Mouse (Mus musculus): ENCODE data around the gene Hif3a.

Gene Hif3a

GRCm38 (mm10) chr7:17024814-17025504 is 37.3 kb downstream of the Hif3a start:
- no peak for DNase-seq (ENCODE audit: low spot score)

DNA sequence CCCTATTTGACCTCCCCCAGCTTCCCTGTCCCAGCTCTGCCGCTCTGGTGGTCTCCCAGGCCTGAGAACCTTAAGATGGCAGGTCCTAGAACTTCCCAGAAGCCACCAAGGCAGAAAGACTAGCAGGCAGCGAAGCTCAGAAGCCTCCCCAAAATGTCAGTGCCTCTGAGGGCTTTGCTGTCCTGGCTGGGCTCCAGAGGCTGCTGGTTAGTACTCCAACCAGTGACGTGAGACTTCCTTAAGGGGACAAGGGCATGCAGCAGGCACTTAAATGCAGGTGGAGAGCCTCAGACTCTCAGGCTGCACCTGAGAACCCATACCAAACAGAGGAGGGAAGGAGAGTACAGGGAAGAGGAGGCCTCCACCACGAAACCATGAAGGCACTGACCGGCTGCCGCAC is 38.1 kb downstream of the Hif3a start:
- no peak for DNase-seq (ENCODE audit: low spot score)

DNA sequence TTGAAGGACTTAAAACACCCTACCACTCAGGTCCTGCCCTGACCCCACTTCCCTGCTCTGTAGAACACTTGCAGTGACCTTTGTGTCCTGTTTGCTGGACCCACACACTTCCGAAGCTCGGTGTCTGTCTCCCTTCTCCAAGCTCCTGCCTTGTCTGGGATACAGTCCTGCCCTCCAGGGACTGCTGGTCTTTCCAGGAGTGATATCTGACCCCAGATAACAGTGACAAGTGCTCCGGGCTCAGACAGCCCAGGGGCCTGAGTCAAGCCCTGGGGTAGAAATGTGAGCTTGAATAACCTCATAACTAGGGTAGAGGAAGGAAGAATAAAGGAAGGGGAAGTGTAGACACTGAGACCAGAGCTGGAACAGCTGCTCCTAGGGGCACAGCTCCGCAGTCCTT is 38.5 kb downstream of the Hif3a start:
- no peak for DNase-seq (ENCODE audit: low spot score)

- DNase-seq (ENCODE audit: low spot score), result no peak
Measured at GRCm38 (mm10) chr7:17022176-17022575, 40.1 kb downstream of the Hif3a start.

DNA sequence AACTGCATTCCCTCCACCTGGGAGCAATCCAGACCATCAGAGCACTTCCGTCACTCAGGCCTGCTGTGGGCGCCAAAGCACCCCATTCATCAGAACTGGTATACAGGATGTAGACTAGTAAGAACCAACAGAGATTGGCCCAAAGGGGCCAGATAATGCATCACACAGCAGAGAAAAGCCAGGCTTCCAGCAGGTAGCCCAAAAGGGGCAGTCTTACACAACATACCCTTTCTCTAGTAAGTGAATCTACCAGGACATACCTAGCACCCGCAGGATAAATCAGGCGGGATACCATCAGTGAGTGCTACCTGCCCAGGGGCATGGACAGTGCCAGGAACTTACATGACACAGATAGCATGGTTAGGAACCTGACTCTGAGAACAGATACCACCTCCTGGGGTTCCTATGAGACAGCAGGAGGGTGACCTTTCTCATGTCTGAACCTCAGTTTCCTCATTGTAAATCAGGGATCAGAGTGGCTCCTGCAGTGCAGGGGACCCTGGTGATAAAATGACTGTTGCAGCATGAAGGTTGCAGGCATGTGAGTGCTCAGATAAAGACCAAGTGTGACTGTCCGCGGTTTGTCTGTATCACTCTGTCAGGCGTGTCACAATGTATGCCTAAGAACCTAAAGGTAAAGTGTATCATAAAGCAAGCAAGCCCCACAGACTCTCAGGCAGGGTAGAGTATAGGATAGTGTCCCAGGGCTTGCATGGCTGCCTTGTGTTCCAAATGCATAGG is 42.6 kb downstream of the Hif3a start:
- DNase-seq (ENCODE audit: low spot score), result no peak

DNA sequence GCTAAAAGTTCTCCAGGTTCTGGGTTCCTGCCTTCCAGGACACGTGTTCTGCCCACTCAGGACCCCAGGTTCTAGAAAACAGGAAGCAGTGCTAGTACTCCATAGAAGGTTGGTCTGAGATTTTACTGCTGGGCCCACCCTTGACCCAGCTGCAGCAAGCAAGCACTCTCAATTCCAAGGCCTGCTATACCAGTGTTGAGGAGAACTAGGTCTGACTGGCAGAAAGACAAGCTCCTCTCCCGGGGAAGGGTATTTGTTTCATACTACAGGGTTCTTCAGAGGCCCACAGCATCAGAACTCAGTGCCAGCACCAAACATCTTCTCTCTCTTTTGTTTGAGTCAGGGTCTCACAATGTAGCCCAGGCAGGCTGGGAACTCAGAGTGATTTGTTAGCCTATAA is 44.3 kb downstream of the Hif3a start:
- DNase-seq (ENCODE audit: low spot score), result no peak

GRCm38 (mm10) chr7:17017036-17017435 is 45.2 kb downstream of the Hif3a start:
- peak; percentile 83 for DNase-seq (ENCODE audit: low spot score)

GRCm38 (mm10) chr7:17015381-17015780 is 46.8 kb downstream of the Hif3a start:
- DNase-seq (ENCODE audit: low spot score), result no peak

DNA sequence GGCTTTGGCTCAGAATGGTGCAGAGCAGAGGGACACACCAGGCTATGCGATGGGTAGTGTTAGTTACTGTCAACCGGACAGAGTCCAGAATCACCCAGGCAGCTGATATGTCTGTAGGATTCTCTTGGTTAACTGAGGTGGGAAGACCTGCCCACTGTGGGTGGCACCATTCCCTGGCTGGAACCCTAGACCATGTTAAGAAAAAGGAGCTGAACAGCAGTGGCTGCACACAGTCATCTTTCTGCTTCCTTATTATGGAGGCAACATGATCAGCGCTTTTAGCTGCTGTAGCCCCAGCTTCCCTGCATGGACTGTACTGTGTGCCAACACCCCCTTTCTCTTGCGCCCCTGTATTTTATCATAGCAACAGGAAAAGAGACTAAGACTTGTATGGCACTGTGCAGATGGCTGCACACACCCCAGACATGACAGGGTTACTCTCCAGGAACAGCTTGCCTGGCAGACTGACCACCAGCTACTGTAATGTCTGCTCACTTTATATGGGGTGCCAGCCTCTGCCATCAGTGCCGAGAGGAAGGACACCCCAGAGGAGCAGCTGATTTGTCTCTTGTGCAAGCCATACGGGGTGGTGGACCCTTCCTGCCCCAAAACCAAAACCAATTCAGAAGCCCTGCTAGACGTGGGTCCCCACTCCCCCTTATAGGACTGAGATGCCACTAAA is 50.2 kb downstream of the Hif3a start:
- no peak for DNase-seq (ENCODE audit: low spot score)

DNA sequence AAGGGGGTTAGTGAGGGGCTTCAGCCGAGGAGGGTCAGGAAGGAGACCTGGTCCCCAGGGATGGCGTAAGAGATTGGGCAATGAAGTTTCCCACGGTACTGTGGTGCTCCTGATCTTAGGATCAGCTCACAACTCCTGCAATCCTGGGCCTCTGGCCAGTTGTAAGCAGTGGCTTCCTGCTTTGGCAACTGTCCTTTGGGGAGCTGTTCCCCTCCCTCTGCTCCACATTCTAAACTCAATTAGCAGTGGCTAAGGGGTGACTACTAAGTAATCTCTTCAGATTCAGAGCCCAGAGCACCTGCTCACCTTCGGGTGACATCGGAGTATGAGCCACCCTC is 52.2 kb downstream of the Hif3a start:
- DNase-seq (ENCODE audit: low spot score), result no peak

DNA sequence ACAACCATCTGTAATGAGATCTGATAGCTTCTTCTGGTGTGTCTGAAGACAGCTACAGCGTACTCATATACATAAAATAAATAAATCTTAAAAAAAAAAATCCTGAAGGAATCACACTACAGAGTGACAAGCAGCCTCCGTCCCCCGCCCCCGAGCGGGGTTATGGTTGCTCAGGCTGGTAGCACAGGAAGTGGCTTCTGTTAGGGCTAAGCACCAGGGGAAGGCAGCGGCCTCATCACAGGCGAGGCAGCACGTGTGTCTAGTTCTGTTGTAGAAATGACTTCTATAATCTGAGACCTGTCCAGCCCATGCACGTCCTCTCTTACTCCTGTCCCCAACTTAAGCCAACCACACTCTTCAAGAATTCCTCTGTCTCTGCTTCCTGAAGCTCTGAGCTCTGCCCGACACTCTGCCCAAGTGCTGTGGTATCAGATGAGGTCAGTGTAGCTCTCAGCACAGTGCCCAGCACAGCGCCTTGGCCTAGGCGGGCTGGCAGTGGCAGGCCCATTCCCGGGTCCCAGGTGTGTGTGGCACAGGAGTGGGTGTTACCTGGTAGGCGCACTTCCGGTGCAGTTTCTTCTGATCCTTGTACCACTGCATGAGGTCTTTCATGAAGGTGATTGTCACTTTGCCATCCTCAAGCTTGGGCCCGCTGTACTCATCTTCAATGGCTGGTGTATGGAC is 52.8 kb downstream of the Hif3a start:
- no peak for DNase-seq (ENCODE audit: low spot score)

GRCm38 (mm10) chr7:17007300-17007699 is 54.9 kb downstream of the Hif3a start:
- DNase-seq (ENCODE audit: low spot score), result no peak

DNA sequence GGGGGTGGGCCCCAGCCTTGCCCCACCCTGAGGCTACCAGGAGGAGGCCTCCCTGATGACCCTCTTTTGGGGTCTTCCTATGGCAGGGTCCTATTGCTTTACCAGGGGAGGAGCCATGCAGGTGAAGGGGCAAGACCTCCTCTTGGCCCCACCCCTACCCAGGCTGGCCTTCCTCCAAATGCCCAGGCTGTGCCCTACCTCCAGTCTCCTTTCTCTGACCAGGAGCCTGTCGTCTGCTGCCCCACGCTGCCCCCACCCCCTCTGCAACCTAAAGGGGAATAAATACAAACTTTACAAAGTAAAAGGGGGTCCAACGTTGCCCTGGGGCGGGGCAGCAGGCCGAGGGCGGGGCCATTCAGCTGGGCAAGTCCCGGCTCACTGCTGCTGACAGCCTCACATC is 57.5 kb downstream of the Hif3a start:
- no peak for DNase-seq (ENCODE audit: low spot score)

DNA sequence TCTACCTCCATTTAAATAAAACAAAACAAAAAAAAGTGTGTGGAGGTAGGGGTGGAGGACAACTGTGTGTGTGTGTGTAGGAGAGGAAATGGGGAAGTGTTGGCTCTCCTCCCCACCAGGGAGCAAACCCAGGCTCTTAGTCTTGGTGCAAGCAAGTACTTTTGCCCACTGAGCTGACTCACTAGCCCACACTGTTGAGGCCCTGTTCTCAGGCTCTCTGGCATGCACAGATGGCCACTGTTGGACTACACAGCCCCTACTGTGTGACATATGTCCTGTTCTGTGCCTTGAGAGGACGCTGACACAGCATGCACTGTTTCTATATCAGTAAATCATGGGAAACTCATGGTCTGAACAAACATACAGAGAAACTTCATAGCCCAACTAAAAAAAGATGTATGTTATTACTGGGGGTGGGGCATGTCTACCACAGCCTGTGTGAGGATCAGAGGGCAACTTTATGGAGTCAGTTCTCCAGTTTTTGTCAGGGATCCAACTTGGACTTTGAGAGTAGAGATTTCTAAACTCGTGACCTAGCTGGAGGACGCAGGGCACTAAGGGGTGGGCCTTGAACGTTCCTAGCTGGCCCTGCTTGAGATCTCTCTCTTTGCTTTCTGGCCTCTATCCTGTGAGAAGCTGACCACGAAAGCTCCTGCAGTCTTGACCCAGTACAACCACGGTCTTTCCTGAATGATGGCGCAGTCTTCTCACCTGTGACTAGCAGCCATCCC is 58.8 kb downstream of the Hif3a start:
- no peak for DNase-seq (ENCODE audit: low spot score)

- DNase-seq (ENCODE audit: low spot score), result peak; percentile 73
Measured at GRCm38 (mm10) chr7:17002375-17003195, 59.6 kb downstream of the Hif3a start.

DNA sequence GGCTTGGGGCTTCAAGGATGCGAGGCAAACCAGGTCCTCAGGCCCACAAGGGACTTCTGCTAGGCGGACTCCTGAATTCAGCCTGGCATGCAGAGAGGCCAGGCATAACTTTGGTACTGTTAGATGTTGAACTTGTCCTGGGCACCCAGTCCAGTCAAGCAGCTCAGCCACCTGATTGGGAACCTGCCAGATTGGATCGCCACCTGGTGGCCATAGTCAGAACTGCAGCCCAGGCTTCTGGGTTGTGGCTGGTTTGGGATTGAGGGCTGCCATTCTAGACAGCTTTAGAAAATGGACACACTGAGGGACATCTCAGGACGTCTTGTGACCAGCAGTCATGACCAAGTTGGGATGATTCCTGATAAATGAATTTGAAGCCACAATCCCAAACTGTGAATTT is 62.6 kb downstream of the Hif3a start:
- peak; percentile 94 for DNase-seq (ENCODE audit: low spot score)

DNA sequence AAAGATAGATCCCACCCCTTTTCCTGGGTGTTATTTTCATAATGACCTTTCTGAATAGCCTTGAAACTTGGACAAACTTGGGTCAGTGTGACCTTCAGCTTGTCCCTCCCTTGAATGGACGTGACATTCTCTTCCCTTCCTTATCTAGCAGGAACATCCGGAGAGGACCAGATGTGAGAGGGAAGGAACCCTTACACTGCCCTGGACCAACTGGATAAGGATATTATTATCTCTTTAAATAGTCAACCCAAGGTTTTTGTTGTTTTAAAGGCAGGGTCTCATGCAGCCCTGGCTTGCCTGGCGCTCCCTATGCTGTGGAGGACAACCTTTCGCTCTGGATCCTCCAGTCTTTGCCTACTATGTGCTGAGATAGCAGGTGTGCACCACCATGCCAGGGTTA is 63.0 kb downstream of the Hif3a start:
- no peak for DNase-seq (ENCODE audit: low spot score)

- no peak for DNase-seq (ENCODE audit: low spot score)
Measured at GRCm38 (mm10) chr7:16995345-16995744, 66.9 kb downstream of the Hif3a start.

DNA sequence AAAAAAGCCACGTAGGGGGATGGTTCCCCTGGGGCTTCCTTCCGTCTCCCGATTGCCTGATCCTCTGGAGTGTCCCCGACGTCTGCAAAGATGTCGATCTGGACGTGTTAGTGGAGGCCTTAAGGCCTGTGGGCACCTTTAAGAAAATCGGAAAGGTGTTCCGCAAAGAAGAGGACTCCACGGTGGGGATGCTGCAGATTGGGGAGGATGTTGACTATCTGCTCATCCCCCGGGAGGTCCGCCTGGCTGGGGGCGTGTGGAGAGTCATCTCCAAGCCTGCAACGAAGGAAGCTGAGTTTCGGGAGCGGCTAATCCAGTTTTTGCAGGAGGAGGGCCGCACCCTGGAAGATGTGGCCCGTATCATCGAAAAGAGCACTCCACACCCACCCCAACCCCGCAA is 67.8 kb downstream of the Hif3a start:
- DNase-seq (ENCODE audit: low spot score), result no peak

GRCm38 (mm10) chr7:16993651-16994399 is 68.4 kb downstream of the Hif3a start:
- DNase-seq (ENCODE audit: low spot score), result peak; percentile 82

- no peak for DNase-seq (ENCODE audit: low spot score)
Measured at GRCm38 (mm10) chr7:16992451-16992807, 69.8 kb downstream of the Hif3a start, which contains the start of gene Ccdc8. Ccdc8 (plus strand) TSS chr7:16992708.

Measured in ovary, postnatal 14 days (tissue).